Mouse (Mus musculus): Measurements from ENCODE around the gene Abcg8. TPM values are rescaled to one million over a fixed set of nuclear protein-coding genes. Genes with fewer than 3 reads are reported as not detected.
A peak's percentile ranks its signal among the peaks of the same experiment; 100 is the strongest.

The Abcg8 gene
- polyA plus RNA-seq, 1 experiment from 2014 or later = 0.08 TPM

- Histone ChIP-seq H3K4me3 (ENCODE audit: low read depth, low read length) (no peak overlapping the region), H3K27ac (ENCODE audit: low read length) (no peak overlapping the region), H3K9ac (ENCODE audit: low read depth, low read length) (no peak overlapping the region), H3K4me1 (ENCODE audit: control insufficient read depth, insufficient read depth, low read length) (peaks cover 21% of the 10 kb centered on the region), H3K27me3 (ENCODE audit: control insufficient read depth, insufficient read depth, low read depth, low read length) (no peaks in the 10 kb centered on the region), H3K36me3 (ENCODE audit: control insufficient read depth, insufficient read depth, low read length) (0 out of 2 replicates have a peak, but pooled peaks cover 2% of the 10 kb centered on the region), H3K9me3 (replicated peaks; ENCODE audit: control insufficient read depth, low read length, poor library complexity, severe bottlenecking) (no peaks in the 10 kb centered on the region), H3K4me2 (ENCODE audit: low read length) (no peak overlapping the region)
- peak; percentile 57; the same call in 1 of the 2 replicates for ATAC-seq
- 39% methylated on average over 8 of the region's 8 CpGs for WGBS
These were observed 73.2 kb downstream of the Abcg8 start for GRCm38 (mm10) chr17:84749297-84749696.

Other genes starting within 250 kb of the Abcg8 start
- 6.5 and 7.3 TPM in 2 replicates for gene Thada, start 210.1 kb upstream of the Abcg8 start, polyA plus RNA-seq (2015; fragmentation: Nextera tagmentation; extraction: Ambion mirVana)
- 1.9 and 2.3 TPM in 2 replicates for gene Plekhh2, start 164.4 kb upstream of the Abcg8 start, polyA plus RNA-seq (2015; fragmentation: Nextera tagmentation; extraction: Ambion mirVana)
- gene Dync2li1, start 49.8 kb upstream of the Abcg8 start, polyA plus RNA-seq (2015; fragmentation: Nextera tagmentation; extraction: Ambion mirVana) = 38.8 and 40.6 TPM in 2 replicates
- 1.5 and 2.7 TPM in 2 replicates for gene Abcg5, start 6.7 kb downstream of the Abcg8 start, polyA plus RNA-seq (2015; fragmentation: Nextera tagmentation; extraction: Ambion mirVana)
- gene Lrpprc, start 114.5 kb downstream of the Abcg8 start, polyA plus RNA-seq (2015; fragmentation: Nextera tagmentation; extraction: Ambion mirVana) = 47.5 and 51.0 TPM in 2 replicates